Mouse (Mus musculus) E14TG2a.4 (cell line): Measurements from ENCODE around the gene Ripor3.
A peak's percentile ranks its signal among the peaks of the same experiment; 100 is the strongest.

Source experiments
- H3K27me3 ChIP-seq: 2 replicates; pipeline ENCODE4 v1.6.1; 2014; ENCODE audit warnings: low read length, control low read depth; ENCODE audit not compliant: insufficient read depth
- H3K36me3 ChIP-seq: 2 replicates; pipeline ENCODE4 v1.6.1; 2014; ENCODE audit warnings: low read length, control low read depth; ENCODE audit not compliant: insufficient read depth
- H3K4me1 ChIP-seq: replicated peaks from 2 replicates; pipeline ENCODE4 v1.6.1; 2014; ENCODE audit warnings: low read depth, low read length, control low read depth
- H3K4me3 ChIP-seq: replicated peaks from 2 replicates; pipeline ENCODE4 v1.5.1; 2014; ENCODE audit warnings: mild to moderate bottlenecking, low read length
- H3K9me3 ChIP-seq: 2 replicates; pipeline ENCODE4 v1.6.1; 2014; ENCODE audit warnings: low read length, control low read depth
- CTCF ChIP-seq: conservative IDR thresholded peaks from 2 replicates; pipeline ENCODE4 v1.5.1; 2014; ENCODE audit warnings: low read length
- NANOG ChIP-seq: IDR thresholded peaks from 2 replicates; pipeline ENCODE4 v1.6.1; 2014; ENCODE audit warnings: borderline replicate concordance, low read length, mixed read lengths
- POU5F1 ChIP-seq: IDR thresholded peaks from 2 replicates; pipeline ENCODE4 v1.6.1; 2014; ENCODE audit warnings: low read length, borderline replicate concordance

Ripor3 gene

DNA sequence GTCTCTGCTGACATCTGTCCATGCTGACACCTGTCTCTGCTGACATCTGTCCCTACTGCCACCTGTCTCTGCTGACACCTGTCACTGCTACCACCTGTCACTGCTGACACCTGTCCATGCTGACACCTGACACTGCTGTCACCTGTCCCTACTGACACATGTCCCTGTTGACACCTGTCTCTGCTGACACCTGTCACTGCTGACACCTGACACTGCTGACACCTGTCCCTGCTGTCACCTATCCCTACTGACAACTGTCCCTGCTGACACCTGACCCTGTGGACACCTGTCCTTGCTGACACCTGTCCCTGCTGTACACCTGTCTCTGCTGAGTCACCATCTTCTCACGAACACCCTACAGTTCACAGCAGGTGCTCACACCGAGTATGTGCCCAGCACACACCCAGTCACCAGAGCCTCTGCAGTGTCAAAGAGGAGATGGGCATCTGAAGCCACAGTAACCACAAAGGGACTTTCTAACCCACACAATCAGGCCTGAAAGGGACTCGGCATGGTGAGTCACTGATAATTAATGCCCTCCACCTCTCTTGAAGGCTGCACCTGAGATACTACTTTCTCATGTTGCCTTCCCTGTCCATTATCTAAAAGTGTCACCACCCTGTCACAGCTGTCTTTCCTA, 13.5 kb upstream of the Ripor3 start:
- TF ChIP-seq NANOG (no peak), CTCF (no peak)
- Histone ChIP-seq H3K27me3 (0 out of 2 replicates have a peak, but pooled peaks cover 3% of the 10 kb centered on the region), H3K9me3 (peaks cover 5% of the 10 kb centered on the region), H3K36me3 (no peaks in the 10 kb centered on the region), H3K4me3 (no peak overlapping the region), H3K4me1 (no peaks in the 10 kb centered on the region)

- Histone ChIP-seq H3K36me3 (no peaks in the 10 kb centered on the region), H3K4me3 (no peak overlapping the region), H3K4me1 (peaks cover 3% of the 10 kb centered on the region; the same call in 1 of the 2 replicates), H3K27me3 (peaks cover 15% of the 10 kb centered on the region), H3K9me3 (no peaks in the 10 kb centered on the region)
- TF ChIP-seq NANOG, result no peak
- TF ChIP-seq POU5F1, result no peak
- TF ChIP-seq CTCF, result no peak
Observed at GRCm38 (mm10) chr2:168019201-168019715, 8.8 kb upstream of the Ripor3 start.

DNA sequence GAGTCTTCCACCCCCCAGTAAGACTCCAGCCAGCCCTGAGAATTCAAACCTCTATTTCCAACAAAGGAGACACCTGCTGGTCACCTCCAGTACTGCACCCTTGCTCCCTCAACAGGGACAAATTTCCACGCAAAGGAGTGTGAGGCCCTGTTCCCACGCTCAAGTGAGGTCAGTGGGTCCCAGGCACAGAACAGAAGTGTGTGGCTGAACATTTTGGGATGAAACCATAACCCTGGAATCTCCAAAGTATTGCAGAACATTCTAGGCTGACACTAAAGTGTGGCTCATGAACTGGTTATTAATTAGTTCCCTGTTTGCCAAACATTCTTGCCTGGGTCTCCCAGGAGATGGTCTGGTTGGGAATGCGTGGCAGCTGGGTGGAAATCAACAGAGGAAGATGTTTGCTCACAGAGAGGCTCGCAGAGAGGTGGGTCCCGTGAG, 6.6 kb upstream of the Ripor3 start:
- no peak overlapping the region for H3K4me3 ChIP-seq
- TF ChIP-seq CTCF, result peak; percentile 90
- no peak for TF ChIP-seq NANOG
- peaks cover 15% of the 10 kb centered on the region for H3K27me3 ChIP-seq
- H3K4me1 ChIP-seq, result peaks cover 3% of the 10 kb centered on the region; the same call in 1 of the 2 replicates
- H3K36me3 ChIP-seq, result no peaks in the 10 kb centered on the region
- no peaks in the 10 kb centered on the region for H3K9me3 ChIP-seq

GRCm38 (mm10) chr2:168010893-168011292, 475 bp upstream of the Ripor3 start:
- Histone ChIP-seq H3K27me3 (peaks cover 8% of the 10 kb centered on the region; the same call in 1 of the 2 replicates), H3K36me3 (no peaks in the 10 kb centered on the region), H3K9me3 (no peaks in the 10 kb centered on the region), H3K4me1 (peaks cover 19% of the 10 kb centered on the region), H3K4me3 (no peak overlapping the region)
- TF ChIP-seq NANOG, result no peak
- TF ChIP-seq CTCF, result no peak
- TF ChIP-seq POU5F1, result no peak

GRCm38 (mm10) chr2:168008132-168008531, 2.3 kb downstream of the Ripor3 start:
- no peaks in the 10 kb centered on the region for H3K9me3 ChIP-seq
- H3K27me3 ChIP-seq, result no peaks in the 10 kb centered on the region; the same call in 1 of the 2 replicates
- TF ChIP-seq POU5F1, result no peak
- no peak for TF ChIP-seq NANOG
- TF ChIP-seq CTCF, result no peak
- H3K4me1 ChIP-seq, result peaks cover 30% of the 10 kb centered on the region
- H3K4me3 ChIP-seq, result no peak overlapping the region
- no peaks in the 10 kb centered on the region for H3K36me3 ChIP-seq

- peak overlapping the region; percentile 21; the same call in 1 of the 2 replicates for H3K4me3 ChIP-seq
- H3K4me1 ChIP-seq, result peaks cover 30% of the 10 kb centered on the region
- H3K9me3 ChIP-seq, result no peaks in the 10 kb centered on the region
- peaks cover 3% of the 10 kb centered on the region; the same call in 1 of the 2 replicates for H3K27me3 ChIP-seq
- no peaks in the 10 kb centered on the region for H3K36me3 ChIP-seq
- no peak for TF ChIP-seq CTCF
- no peak for TF ChIP-seq POU5F1
- no peak for TF ChIP-seq NANOG
Observed at GRCm38 (mm10) chr2:168006489-168006888, 3.9 kb downstream of the Ripor3 start.

GRCm38 (mm10) chr2:168005616-168006015, 4.8 kb downstream of the Ripor3 start:
- peak overlapping the region; percentile 21; the same call in 1 of the 2 replicates for H3K4me3 ChIP-seq
- TF ChIP-seq NANOG, result no peak
- no peak for TF ChIP-seq POU5F1
- no peak for TF ChIP-seq CTCF
- peaks cover 3% of the 10 kb centered on the region; the same call in 1 of the 2 replicates for H3K27me3 ChIP-seq
- H3K4me1 ChIP-seq, result peaks cover 21% of the 10 kb centered on the region
- 0 out of 2 replicates have a peak, but pooled peaks cover under 1% of the 10 kb centered on the region for H3K9me3 ChIP-seq
- no peaks in the 10 kb centered on the region for H3K36me3 ChIP-seq

DNA sequence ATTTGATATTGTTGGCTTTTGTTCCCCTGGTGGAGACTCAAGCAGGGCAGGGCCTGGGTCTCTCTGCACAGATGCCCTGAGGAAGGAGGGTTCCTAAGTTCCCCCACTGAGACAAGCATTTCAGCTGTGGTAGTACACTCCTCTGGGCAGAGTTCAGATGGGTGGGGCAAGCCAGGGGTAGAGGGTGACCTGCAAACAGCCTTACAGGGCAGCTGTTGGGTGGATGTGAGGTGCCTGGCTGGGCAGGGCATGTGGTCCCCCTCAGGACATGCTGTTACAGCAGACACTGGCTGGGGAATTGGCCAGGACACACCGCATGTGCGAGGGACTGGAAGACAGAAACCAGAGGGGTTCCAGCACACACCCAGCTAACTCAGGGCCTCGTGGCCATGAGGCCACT, 5.4 kb downstream of the Ripor3 start:
- H3K27me3 ChIP-seq, result peaks cover 3% of the 10 kb centered on the region; the same call in 1 of the 2 replicates
- 0 out of 2 replicates have a peak, but pooled peaks cover 4% of the 10 kb centered on the region for H3K9me3 ChIP-seq
- peaks cover 20% of the 10 kb centered on the region for H3K4me1 ChIP-seq
- no peak for TF ChIP-seq CTCF
- TF ChIP-seq NANOG, result no peak
- TF ChIP-seq POU5F1, result no peak
- H3K4me3 ChIP-seq, result no peak overlapping the region
- H3K36me3 ChIP-seq, result no peaks in the 10 kb centered on the region

- Histone ChIP-seq H3K27me3 (peaks cover 3% of the 10 kb centered on the region; the same call in 1 of the 2 replicates), H3K36me3 (no peaks in the 10 kb centered on the region), H3K4me1 (peaks cover 20% of the 10 kb centered on the region), H3K4me3 (no peak overlapping the region), H3K9me3 (0 out of 2 replicates have a peak, but pooled peaks cover 4% of the 10 kb centered on the region)
- TF ChIP-seq CTCF, result peak; percentile 87
- no peak for TF ChIP-seq NANOG
Observed at GRCm38 (mm10) chr2:168004369-168004768, 6.0 kb downstream of the Ripor3 start.
